Mouse (Mus musculus): ENCODE data around the gene Galnt18. TPM values are rescaled to one million over a fixed set of nuclear protein-coding genes. Genes with fewer than 3 reads are reported as not detected.

Gene Galnt18
- total RNA-seq, 2 experiments from 2014 or later = not detected

DNA sequence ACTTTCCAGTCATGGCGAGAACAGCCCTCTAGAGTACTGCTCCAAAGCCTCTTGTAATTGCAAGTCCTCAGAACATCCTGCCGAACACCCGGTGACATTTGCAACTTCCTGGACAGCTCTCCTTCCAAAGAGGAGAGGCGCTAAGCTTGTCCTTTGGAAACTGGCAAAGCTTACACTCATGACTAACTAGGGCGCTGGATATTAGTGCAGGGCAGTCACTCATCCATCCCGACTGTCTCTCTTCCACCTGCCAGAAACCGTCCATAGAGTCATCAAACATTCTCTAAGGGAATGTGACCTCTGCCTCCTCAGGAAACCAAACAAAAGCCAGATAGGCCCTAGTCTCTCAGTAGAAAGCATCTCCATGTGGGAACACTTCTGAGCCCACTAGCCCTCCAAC lies 3.6 kb downstream of the Galnt18 start:
- ATAC-seq (replicated peaks; ENCODE audit: low FRiP score, poor library complexity, severe bottlenecking) = no peak

DNA sequence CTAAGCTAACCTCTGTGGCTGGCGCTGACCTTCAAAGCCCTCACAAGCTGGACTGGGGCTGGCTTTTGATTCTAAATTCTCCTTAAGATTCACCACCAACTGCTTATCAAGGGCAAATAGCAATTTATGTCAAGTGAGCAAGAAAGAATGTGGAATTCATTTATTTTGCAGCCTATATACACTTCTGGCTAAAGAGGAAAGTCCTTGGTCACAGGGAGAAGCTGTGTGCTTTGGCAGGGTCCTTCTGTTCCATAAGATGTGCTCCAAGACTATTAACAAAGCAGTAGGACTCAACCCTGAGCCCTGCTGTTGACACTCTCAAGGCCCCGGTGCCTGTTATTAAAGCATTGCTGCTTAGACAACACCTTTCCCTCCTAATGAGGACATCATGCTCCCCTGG lies 7.4 kb downstream of the Galnt18 start:
- no peak for ATAC-seq (replicated peaks; ENCODE audit: low FRiP score, poor library complexity, severe bottlenecking)

DNA sequence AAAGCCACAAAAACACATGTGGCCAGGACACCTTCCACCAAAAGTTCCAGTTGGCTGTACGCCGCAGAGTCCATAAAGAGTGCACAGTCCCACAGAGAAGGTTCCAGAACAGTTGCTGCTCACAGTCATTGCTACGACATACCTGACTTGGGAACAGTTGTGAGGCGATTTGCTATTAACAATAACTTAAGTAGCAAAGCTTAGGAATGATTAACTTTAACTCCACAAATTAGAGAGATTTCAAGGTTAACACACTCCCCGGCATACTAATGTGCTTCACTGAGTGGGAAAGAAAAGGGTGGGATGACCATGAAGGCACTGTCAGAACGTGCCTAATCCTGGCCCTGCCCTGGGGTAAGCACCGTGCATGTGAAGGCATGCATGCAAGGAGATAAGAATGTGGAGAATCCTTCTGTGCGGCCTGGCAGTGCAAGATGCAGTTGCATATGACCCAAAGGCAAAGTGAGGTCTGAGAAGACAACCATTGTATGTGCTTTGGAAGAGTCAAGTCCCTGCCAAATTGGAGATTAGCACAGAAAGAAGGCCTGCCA lies 8.5 kb downstream of the Galnt18 start:
- no peak for ATAC-seq (replicated peaks; ENCODE audit: low FRiP score, poor library complexity, severe bottlenecking)

DNA sequence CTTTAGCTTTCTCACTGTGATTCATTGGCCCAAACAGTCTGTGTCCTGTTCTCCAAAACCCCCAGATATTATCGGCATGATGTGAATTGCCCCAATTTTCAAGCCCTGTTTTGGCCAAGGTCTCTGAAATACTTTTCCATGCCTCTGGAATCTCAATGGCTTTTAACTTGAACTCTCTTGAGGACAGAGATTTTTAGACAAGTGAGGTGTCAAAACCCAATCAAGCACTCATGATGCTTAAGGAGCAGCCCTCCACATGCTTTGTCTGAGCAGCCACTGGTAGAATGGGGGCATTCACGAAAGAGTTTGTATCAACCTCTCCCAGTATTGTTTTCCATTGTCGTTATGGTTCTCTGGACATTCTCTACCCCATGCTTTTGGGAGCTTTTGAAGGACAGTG lies 9.2 kb downstream of the Galnt18 start:
- no peak for ATAC-seq (replicated peaks; ENCODE audit: low FRiP score, poor library complexity, severe bottlenecking)

DNA sequence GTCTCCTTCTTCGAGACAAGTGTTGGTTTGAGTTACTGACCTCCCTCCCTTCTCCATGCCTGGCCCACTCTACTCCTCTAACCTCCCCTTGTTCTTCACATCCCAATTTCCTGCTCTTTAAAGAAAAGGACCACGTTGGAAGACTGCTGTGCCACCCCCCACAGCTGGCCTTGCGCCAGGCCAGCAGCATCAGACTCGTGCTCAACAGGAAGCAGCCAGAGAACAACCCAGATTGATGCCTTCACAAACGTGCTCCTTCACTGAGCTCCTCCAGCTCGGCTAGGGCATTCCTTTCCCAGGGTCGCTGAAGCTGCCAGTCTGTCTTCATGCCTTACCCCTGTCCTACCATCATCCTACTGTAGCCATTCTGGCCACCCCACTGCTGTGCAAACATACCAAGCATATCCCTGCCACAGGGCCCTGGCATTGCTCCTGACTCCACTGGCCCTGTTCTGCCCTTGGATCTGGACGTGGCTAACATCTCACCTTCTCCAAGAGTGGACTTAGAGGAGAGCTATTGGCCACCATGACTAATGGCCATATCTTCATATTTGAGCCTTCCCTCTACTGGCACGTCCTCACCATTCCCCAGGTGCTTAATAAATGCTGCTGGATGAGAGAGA lies 13.5 kb downstream of the Galnt18 start:
- ATAC-seq (replicated peaks; ENCODE audit: low FRiP score, poor library complexity, severe bottlenecking) = no peak

DNA sequence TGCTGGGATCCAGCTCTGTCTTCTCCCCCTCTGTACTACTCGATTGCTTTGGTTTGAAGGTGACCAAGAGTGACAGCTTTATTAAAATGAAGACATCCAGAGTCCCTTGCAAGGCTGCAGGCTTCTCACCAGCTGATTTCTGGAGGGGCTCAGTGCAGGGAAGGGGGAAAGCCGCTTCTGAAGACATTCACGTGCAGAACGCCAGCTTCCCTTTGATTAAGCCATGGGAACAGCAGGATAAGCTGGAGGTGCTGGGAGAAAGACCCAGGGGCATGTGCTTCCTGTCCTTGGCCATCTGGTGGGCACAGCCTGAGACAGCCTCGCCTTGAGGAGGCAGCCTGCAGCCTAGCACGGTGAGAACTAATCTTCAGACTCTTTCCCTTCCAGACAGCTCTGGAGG lies 17.0 kb downstream of the Galnt18 start:
- ATAC-seq (replicated peaks; ENCODE audit: low FRiP score, poor library complexity, severe bottlenecking) = no peak

DNA sequence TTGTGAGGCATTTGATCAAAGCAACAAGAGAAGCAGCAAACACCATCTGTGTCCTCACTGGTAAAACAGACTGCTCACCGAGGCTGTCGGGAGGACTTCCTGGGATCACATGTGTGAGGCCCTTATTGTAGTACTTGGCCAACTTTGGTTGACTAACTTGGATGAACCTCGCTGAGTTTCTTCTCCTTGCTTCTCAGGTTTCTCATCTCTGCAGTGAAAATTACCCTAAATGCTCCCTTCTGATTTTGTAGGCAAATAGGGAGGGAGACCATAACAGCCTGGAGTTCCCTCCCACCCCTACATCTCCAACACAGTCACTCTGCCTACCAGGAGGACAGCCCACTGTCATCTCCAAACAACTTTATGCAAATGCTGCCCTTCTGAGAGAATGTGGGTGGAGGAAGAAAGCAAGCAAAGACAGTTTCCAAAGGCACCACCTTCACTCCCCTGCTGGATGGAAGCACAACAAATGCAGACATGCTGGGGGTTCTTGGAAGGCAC lies 31.2 kb downstream of the Galnt18 start:
- no peak for ATAC-seq (replicated peaks; ENCODE audit: low FRiP score, poor library complexity, severe bottlenecking)

DNA sequence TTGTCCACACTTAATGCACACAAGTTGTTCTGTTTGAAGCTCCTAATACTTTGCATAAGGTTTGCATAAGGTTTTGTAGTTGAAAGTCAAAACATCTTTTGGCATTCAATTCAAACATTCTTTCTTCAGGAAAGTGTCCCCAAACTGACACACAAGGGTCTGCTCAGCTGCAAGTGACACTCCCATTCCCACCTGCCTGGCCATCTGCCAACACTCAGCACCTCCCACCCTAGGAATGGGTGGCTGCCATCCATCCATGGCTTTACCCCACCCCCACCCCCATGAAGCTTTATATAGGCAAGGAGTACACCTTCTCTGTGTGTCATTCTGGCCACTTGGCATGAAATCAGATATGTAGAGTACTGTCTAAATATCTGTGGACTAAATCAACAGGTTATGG lies 35.0 kb downstream of the Galnt18 start:
- ATAC-seq (replicated peaks; ENCODE audit: low FRiP score, poor library complexity, severe bottlenecking) = no peak

DNA sequence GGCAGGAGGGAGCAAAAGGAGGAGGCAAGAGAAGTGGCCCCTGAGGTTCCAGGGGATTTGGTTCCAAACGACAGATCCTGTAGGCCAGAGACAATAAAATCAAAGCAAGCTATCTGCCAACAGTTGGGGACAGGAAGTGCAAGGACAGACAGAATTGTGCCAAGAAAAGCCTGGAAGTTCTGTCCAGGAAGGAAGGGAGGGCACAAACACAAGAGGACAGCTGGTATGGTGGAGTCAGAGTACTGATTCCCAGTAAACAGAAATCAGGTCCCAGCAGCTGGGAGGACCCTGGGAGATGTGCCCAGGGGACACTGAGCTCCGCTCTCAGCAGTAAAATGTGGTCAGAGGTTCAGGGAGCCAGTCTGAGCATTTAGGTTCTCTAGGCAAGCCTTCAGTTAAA lies 38.2 kb downstream of the Galnt18 start:
- ATAC-seq (replicated peaks; ENCODE audit: low FRiP score, poor library complexity, severe bottlenecking) = no peak

DNA sequence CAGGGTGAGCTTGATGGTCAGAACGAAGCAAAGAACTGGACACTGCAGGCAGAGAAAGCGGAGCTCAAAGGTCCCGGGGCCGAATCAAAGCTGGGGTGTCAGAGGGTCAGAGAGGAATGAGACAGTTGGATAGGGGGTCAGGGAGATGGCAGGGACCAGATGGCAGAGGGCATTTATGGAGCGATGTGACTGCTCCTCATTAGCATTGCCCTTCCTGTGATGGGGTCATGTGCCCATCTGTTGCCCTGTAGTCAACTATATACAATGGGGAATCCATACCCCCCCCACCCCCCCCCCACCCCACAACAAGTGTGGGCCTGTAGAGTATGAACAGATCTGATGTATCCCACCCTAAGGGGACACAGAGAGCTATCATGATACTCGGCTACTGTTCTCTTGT lies 39.7 kb downstream of the Galnt18 start:
- no peak for ATAC-seq (replicated peaks; ENCODE audit: low FRiP score, poor library complexity, severe bottlenecking)

DNA sequence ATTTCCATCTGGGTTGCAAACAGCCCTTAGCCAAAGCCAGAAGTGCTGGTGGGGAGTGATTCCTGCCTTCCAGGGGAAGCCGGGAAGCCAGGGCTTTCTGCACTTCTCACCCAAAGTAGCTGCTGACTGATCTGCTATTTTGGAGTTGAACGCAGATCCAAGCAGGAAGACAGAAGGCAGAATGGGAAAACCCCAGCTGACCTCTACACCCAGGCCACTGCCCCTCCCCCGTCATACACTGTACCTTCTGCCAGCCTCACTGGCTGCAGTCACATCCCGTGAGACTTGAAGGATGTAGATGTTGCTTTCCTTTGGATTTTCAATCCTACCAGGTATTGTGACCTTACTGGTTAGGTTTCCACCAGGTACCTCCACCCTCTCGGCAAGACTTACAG lies 40.4 kb downstream of the Galnt18 start:
- ATAC-seq (replicated peaks; ENCODE audit: low FRiP score, poor library complexity, severe bottlenecking) = no peak

DNA sequence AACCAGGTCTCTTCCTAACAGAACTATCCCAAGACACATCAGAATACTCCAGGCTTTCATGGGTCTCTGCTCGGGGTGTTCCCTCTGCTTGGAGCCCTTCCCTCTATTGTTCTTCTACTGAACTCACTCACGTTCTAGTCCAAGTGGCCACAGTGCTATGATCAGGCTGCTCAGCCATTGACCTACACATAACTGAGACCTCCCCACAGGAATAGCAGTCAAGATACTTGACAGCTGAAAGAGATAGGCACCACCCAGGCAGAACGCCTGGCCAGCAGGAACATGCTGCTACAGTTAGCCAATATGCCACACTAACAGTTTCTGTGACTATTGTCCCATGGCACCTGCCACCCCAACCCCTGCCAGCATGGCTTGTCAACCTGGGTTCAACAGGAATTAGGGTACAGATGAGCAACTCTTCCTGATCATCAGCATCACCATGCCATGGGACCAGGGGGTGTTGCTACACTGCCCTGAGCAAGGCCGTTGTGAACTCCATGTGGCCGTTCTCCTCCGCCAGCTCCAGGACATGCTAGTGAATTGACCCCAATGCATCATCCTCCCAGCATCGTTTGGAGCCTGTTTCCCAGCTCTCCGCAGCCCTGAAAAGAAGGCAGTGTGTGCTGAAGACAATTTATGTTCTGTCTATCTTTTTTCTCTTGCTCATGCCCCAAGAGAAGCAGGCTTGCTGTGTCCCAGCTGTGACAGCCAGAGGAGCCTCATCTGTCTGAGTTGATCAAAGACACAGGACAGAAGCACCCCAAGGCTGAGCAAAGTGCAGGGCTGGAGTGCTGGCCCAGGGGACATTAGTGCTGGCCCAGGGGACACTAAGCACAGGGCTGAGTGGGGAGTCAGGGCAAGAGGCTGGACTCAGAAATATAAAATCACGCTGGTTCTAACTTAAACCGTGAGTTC lies 41.1 kb downstream of the Galnt18 start:
- no peak for ATAC-seq (replicated peaks; ENCODE audit: low FRiP score, poor library complexity, severe bottlenecking)

DNA sequence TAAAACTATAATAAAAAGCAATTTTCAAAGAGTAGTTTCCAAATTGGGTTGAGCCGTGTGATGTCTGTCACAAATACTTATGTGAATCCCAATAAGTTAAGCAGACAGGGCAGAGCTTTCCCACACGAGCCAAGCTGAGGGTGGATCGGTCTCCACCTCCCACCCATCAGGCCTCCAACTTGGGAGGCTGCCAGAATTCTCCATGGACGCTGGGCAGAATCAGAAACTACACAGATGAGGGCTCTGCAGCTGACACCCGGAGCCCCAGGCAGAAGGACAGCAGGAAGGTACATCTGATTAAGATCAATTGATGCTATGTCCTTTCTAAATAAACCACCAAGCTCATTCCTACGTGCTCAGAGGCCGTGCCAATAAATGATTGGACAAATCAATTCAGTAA lies 42.4 kb downstream of the Galnt18 start:
- ATAC-seq (replicated peaks; ENCODE audit: low FRiP score, poor library complexity, severe bottlenecking) = no peak

DNA sequence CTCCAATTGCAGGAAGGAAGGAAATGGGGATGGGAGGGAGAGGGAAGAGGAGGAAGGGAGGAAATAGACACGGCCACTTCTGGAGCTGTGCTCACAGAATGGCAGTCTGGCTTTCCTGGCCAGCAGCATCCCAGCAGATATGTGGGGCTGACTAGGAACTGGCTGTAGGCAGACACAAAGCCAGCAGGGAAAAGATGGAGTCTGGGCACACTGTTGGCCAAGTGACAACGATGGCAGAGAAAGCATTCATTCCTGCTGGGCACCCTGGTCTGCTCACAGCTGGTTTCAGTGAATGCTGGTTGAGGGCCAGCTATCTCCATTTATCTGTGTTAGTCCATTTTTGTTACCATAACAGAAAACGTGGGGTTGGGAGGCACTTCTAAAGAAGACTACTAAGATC lies 43.4 kb downstream of the Galnt18 start:
- ATAC-seq (replicated peaks; ENCODE audit: low FRiP score, poor library complexity, severe bottlenecking) = no peak

DNA sequence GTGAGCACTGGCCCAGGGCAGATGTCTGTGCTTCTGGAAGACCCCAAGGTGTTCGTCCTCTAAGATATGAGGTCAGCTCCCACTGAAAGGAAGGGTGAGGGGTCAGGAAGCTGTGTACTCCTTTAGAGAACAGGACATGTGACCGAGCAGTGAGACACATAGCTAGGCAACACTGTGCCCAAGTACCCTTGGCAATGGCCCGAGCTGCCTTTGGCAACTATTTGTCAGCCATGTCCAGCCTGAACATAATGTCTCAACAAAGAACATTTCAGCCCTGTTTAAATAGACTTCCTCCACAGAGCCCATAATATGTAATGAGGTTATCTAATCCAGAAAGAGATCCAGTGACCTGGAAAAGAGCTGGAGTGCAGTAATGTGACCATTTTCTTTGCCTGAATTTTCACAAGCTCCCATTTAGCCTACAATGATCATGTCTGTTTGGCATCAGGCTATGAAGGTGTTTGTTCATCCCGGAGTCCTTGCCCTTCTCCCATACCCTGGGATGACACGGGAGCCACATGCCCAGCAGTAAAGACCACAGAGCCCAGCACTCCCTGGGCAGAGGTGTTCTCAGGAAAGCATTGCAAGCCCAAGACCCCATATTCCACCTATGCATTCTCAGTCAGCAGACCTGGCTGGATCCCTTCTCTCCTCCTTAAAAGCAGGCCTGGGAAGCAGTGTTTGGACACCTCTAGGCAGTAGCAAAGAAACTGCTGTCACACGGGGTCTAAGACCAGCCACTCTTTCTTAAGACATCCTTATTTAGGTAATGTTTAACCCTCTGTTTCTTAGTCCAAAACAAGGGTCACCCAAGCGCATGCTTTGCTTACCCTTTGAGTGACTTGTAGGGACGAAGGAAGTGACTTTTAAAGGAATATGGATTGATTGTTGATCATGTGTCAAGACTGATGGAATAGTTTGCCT lies 49.2 kb downstream of the Galnt18 start:
- no peak for ATAC-seq (replicated peaks; ENCODE audit: low FRiP score, poor library complexity, severe bottlenecking)

DNA sequence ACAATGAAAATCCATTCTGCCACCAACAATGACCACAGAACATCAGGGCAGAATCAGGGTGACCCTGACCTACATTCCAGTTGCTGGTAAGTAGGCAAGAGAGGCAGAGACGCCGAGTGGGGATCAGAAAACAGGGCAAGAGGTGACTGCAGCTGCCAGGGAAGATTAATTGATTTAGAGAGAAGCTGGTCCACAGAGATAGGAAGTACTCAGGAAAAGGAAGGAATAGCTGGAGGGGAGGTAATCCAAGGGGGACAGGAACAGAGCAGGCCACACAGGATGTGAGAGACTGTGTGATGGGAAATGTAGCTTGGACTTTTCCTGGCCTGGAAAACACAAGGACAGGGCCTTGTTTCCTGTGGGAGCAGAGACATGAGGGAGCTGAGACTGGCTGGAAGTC lies 52.8 kb downstream of the Galnt18 start:
- no peak for ATAC-seq (replicated peaks; ENCODE audit: low FRiP score, poor library complexity, severe bottlenecking)

DNA sequence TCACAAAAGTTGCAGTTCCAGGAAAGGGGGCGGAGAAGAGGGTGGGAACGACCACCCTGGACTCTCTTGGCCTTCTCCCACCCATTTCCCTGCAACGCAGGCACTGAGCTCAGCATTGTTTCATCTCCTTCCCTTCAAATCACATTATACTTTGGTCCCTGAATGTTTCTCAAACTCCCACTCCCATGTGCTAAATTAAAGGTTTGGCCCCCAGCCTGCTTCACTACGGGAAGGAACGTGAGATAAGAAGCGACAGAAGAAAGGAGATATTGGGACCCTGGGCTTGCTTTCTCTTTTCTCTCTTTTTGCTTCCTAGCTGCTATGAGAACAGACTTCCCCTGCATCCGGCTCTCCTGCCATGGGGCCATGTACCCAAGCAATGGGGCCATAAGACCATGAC lies 55.0 kb downstream of the Galnt18 start:
- no peak for ATAC-seq (replicated peaks; ENCODE audit: low FRiP score, poor library complexity, severe bottlenecking)

DNA sequence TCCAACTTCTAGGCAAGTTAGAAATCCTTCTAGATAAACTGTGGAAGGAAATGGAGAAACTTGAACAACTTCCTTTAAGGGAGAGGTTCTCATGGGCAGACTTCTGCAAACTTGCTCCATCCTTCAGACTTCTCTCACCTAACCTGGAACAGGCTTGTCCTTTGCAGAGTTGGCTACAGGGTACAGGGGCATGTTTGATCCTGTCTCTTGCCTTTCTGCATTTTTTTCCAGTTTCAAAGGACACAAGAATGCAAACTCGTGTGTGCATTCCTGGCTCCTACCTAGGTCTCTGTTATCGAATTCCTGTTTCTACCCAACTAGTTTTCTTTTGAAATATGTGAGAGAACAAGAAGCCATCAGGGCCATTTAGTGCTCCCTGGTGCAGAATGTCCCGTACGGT lies 55.8 kb downstream of the Galnt18 start:
- ATAC-seq (replicated peaks; ENCODE audit: low FRiP score, poor library complexity, severe bottlenecking) = no peak

DNA sequence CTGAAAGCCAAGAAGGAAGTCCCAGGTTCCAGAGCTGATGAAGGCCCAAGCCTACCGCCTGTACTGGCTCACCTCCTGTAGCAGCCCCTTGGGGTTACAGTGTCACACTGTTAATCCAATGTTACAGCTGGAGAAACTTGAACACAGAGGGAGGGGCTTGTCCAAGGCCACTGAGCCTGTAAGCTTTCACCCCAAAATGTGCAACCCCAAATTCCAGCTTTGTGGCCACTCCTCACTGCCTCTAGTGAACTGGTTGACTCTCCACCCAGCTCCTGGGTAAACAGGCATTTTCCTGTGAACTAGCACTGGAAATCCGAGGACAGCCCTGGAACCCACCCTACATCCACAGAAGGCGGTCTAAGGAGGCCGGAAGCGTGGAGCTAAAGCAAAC lies 58.5 kb downstream of the Galnt18 start:
- no peak for ATAC-seq (replicated peaks; ENCODE audit: low FRiP score, poor library complexity, severe bottlenecking)
